Mouse (Mus musculus) brain, embryonic 14.5 days (tissue): ENCODE results near the gene Dync1li2.

ENCODE experiments used
- CTCF ChIP-seq: fragments of 200-500 bp; IDR thresholded peaks from 2 replicates; pipeline ENCODE4 v1.5.1; 2012; ENCODE audit warnings: inconsistent platforms, mild to moderate bottlenecking, moderate library complexity, borderline replicate concordance; ENCODE audit not compliant: insufficient read depth, insufficient read length; ENCODE audit errors: extremely low read depth
- POLR2A ChIP-seq: fragments of 200-500 bp; IDR thresholded peaks from 2 replicates; pipeline ENCODE4 v1.6.1; 2012; ENCODE audit warnings: mild to moderate bottlenecking, inconsistent platforms, borderline replicate concordance; ENCODE audit not compliant: poor library complexity, insufficient read depth, insufficient read length, severe bottlenecking; ENCODE audit errors: extremely low read depth

- TF ChIP-seq POLR2A (no peak), CTCF (no peak)
Observed at GRCm38 (mm10) chr8:104411468-104411867, 31.4 kb downstream of the Dync1li2 start.
